Mouse (Mus musculus): ENCODE results near the gene Stpg3. TPM values are rescaled to one million over a fixed set of nuclear protein-coding genes. Genes with fewer than 3 reads are reported as not detected.

Stpg3 gene
- polyA plus RNA-seq, 1 experiment from 2014 or later = not detected

GRCm38 (mm10) chr2:25233421-25233820 lies 19.0 kb upstream of the Stpg3 start:
- ATAC-seq (ENCODE audit: low FRiP score) = no peak
- Histone ChIP-seq H3K9me3 (no peaks in the 10 kb centered on the region), H3K36me3 (replicated peaks) (no peaks in the 10 kb centered on the region), H3K4me1 (peaks cover 6% of the 10 kb centered on the region; the same call in 1 of the 2 replicates), H3K4me3 (replicated peaks) (no peak overlapping the region), H3K27me3 (peaks cover 49% of the 10 kb centered on the region), H3K4me2 (no peak overlapping the region), H3K27ac (no peak overlapping the region), H3K9ac (no peak overlapping the region)
- WGBS = 87% methylated on average over 4 of the region's 4 CpGs

GRCm38 (mm10) chr2:25231038-25231437 lies 16.6 kb upstream of the Stpg3 start:
- no peak for ATAC-seq (ENCODE audit: low FRiP score)
- 56% methylated on average over 12 of the region's 12 CpGs for WGBS
- H3K4me3 ChIP-seq (replicated peaks) = no peak overlapping the region
- H3K36me3 ChIP-seq (replicated peaks) = no peaks in the 10 kb centered on the region
- no peak overlapping the region for H3K9ac ChIP-seq
- H3K4me1 ChIP-seq = peaks cover 6% of the 10 kb centered on the region
- H3K4me2 ChIP-seq = no peak overlapping the region
- H3K27ac ChIP-seq = no peak overlapping the region
- H3K9me3 ChIP-seq = no peaks in the 10 kb centered on the region
- peaks cover 37% of the 10 kb centered on the region for H3K27me3 ChIP-seq

- Histone ChIP-seq H3K9me3 (no peaks in the 10 kb centered on the region), H3K4me2 (no peak overlapping the region), H3K4me3 (replicated peaks) (no peak overlapping the region), H3K36me3 (replicated peaks) (no peaks in the 10 kb centered on the region), H3K27me3 (peaks cover 33% of the 10 kb centered on the region), H3K4me1 (peaks cover 10% of the 10 kb centered on the region), H3K9ac (no peak overlapping the region), H3K27ac (no peak overlapping the region)
- no peak for ATAC-seq (ENCODE audit: low FRiP score)
- WGBS = 90% methylated on average over 7 of the region's 7 CpGs
Observed at GRCm38 (mm10) chr2:25230581-25230980, 16.1 kb upstream of the Stpg3 start.

GRCm38 (mm10) chr2:25229582-25229981 lies 15.1 kb upstream of the Stpg3 start:
- H3K9ac ChIP-seq = no peak overlapping the region
- H3K4me1 ChIP-seq = peaks cover 14% of the 10 kb centered on the region
- ATAC-seq (ENCODE audit: low FRiP score) = no peak
- H3K4me3 ChIP-seq (replicated peaks) = no peak overlapping the region
- no peaks in the 10 kb centered on the region for H3K36me3 ChIP-seq (replicated peaks)
- peaks cover 23% of the 10 kb centered on the region for H3K27me3 ChIP-seq
- H3K9me3 ChIP-seq = no peaks in the 10 kb centered on the region
- 89% methylated on average over 5 of the region's 5 CpGs for WGBS
- H3K27ac ChIP-seq = no peak overlapping the region
- no peak overlapping the region for H3K4me2 ChIP-seq

GRCm38 (mm10) chr2:25228995-25229530 lies 14.6 kb upstream of the Stpg3 start:
- Histone ChIP-seq H3K4me1 (peaks cover 14% of the 10 kb centered on the region), H3K27ac (peak overlapping the region; percentile 65; the same call in 1 of the 2 replicates), H3K9me3 (no peaks in the 10 kb centered on the region), H3K4me2 (peak overlapping the region; percentile 8; the same call in 1 of the 2 replicates), H3K27me3 (peaks cover 22% of the 10 kb centered on the region), H3K9ac (peak overlapping the region; percentile 12; the same call in 1 of the 2 replicates), H3K36me3 (replicated peaks) (no peaks in the 10 kb centered on the region), H3K4me3 (replicated peaks) (no peak overlapping the region)
- 74% methylated on average over 6 of the region's 6 CpGs for WGBS
- ATAC-seq (ENCODE audit: low FRiP score) = no peak

GRCm38 (mm10) chr2:25228431-25228889 lies 14.0 kb upstream of the Stpg3 start:
- Histone ChIP-seq H3K9ac (no peak overlapping the region), H3K36me3 (replicated peaks) (no peaks in the 10 kb centered on the region), H3K9me3 (no peaks in the 10 kb centered on the region), H3K4me2 (peak overlapping the region; percentile 35), H3K27ac (peak overlapping the region; percentile 65; the same call in 1 of the 2 replicates), H3K27me3 (peaks cover 22% of the 10 kb centered on the region), H3K4me3 (replicated peaks) (peak overlapping the region; percentile 19), H3K4me1 (peaks cover 18% of the 10 kb centered on the region)
- WGBS = 0% methylated on average over 7 of the region's 7 CpGs
- ATAC-seq (ENCODE audit: low FRiP score) = no peak

GRCm38 (mm10) chr2:25227406-25227805 lies 13.0 kb upstream of the Stpg3 start:
- Histone ChIP-seq H3K9me3 (no peaks in the 10 kb centered on the region), H3K4me3 (replicated peaks) (no peak overlapping the region), H3K9ac (no peak overlapping the region), H3K4me1 (peaks cover 22% of the 10 kb centered on the region), H3K27me3 (peaks cover 17% of the 10 kb centered on the region), H3K4me2 (no peak overlapping the region), H3K36me3 (replicated peaks) (no peaks in the 10 kb centered on the region), H3K27ac (no peak overlapping the region)
- ATAC-seq (ENCODE audit: low FRiP score) = no peak
- 90% methylated on average over 4 of the region's 4 CpGs for WGBS

GRCm38 (mm10) chr2:25226864-25227263 lies 12.4 kb upstream of the Stpg3 start:
- no peak for ATAC-seq (ENCODE audit: low FRiP score)
- H3K9me3 ChIP-seq = no peaks in the 10 kb centered on the region
- 88% methylated on average over 5 of the region's 5 CpGs for WGBS
- H3K27me3 ChIP-seq = peaks cover 12% of the 10 kb centered on the region
- peaks cover 22% of the 10 kb centered on the region for H3K4me1 ChIP-seq
- H3K4me3 ChIP-seq (replicated peaks) = no peak overlapping the region
- H3K4me2 ChIP-seq = no peak overlapping the region
- no peak overlapping the region for H3K27ac ChIP-seq
- H3K9ac ChIP-seq = no peak overlapping the region
- H3K36me3 ChIP-seq (replicated peaks) = peaks cover 5% of the 10 kb centered on the region

GRCm38 (mm10) chr2:25225811-25226379 lies 11.5 kb upstream of the Stpg3 start:
- peak overlapping the region; percentile 99 for H3K27ac ChIP-seq
- H3K36me3 ChIP-seq (replicated peaks) = peaks cover 13% of the 10 kb centered on the region
- 75% methylated on average over 8 of the region's 8 CpGs for WGBS
- H3K4me2 ChIP-seq = peak overlapping the region; percentile 56
- H3K9ac ChIP-seq = peak overlapping the region; percentile 66; the same call in 1 of the 2 replicates
- peaks cover 22% of the 10 kb centered on the region for H3K4me1 ChIP-seq
- H3K9me3 ChIP-seq = no peaks in the 10 kb centered on the region
- H3K4me3 ChIP-seq (replicated peaks) = peak overlapping the region; percentile 90; the same call in 1 of the 2 replicates
- H3K27me3 ChIP-seq = peaks cover 8% of the 10 kb centered on the region; the same call in 1 of the 2 replicates
- ATAC-seq (ENCODE audit: low FRiP score) = no peak

GRCm38 (mm10) chr2:25224766-25225752 lies 10.6 kb upstream of the Stpg3 start:
- ATAC-seq (ENCODE audit: low FRiP score) = peak; percentile 98
- H3K9me3 ChIP-seq = no peaks in the 10 kb centered on the region
- peak overlapping the region; percentile 99 for H3K27ac ChIP-seq
- peak overlapping the region; percentile 66 for H3K9ac ChIP-seq
- H3K4me2 ChIP-seq = peak overlapping the region; percentile 56
- peaks cover 13% of the 10 kb centered on the region for H3K36me3 ChIP-seq (replicated peaks)
- H3K4me3 ChIP-seq (replicated peaks) = peak overlapping the region; percentile 90
- peaks cover 8% of the 10 kb centered on the region; the same call in 1 of the 2 replicates for H3K27me3 ChIP-seq
- H3K4me1 ChIP-seq = peaks cover 22% of the 10 kb centered on the region
- WGBS = 2% methylated on average over 39 of the region's 41 CpGs

- peaks cover 13% of the 10 kb centered on the region for H3K36me3 ChIP-seq (replicated peaks)
- WGBS = under 1% methylated on average over 17 of the region's 17 CpGs
- peaks cover 22% of the 10 kb centered on the region for H3K4me1 ChIP-seq
- peak within 1 kb of the TSS; percentile 99 for H3K27ac ChIP-seq
- peak within 1 kb of the TSS; percentile 93 for H3K4me2 ChIP-seq
- H3K4me3 ChIP-seq (replicated peaks) = peak within 1 kb of the TSS; percentile 90
- H3K27me3 ChIP-seq = peaks cover 6% of the 10 kb centered on the region; the same call in 1 of the 2 replicates
- H3K9me3 ChIP-seq = no peaks in the 10 kb centered on the region
- H3K9ac ChIP-seq = peak within 1 kb of the TSS; percentile 84
- ATAC-seq (ENCODE audit: low FRiP score) = no peak
Observed at GRCm38 (mm10) chr2:25224492-25224765, 10.0 kb upstream of the Stpg3 start, which contains the start of gene Tubb4b. Gene Tubb4b, minus strand, starts transcription at chr2:25224702.

Data from forebrain, embryonic 12.5 days (tissue).